Mouse (Mus musculus) stomach, postnatal 0 days (tissue): ENCODE measurements around the gene Zdhhc12.

Source experiments
- CTCF ChIP-seq: IDR thresholded peaks from 2 replicates; pipeline ENCODE4 v1.5.1; 2016; ENCODE audit warnings: antibody characterized with exemption, low read depth, mild to moderate bottlenecking, moderate library complexity
- EP300 ChIP-seq: optimal IDR thresholded peaks from 2 replicates; pipeline ENCODE3; 2016; ENCODE audit warnings: antibody characterized with exemption

- no peak for TF ChIP-seq CTCF
- no peak for TF ChIP-seq EP300
Measured at GRCm38 (mm10) chr2:30107646-30108045, 14.2 kb upstream of the Zdhhc12 start.
